Mouse (Mus musculus) testis, adult 2 months (tissue): ENCODE measurements around the gene Hspb9.

Experiments
- CTCF ChIP-seq: fragments of 200-500 bp; IDR thresholded peaks from 2 replicates; pipeline ENCODE4 v1.5.1; 2012; ENCODE audit warnings: low read depth, mild to moderate bottlenecking, inconsistent platforms, low read length, moderate library complexity; ENCODE audit not compliant: control insufficient read depth, insufficient read depth, insufficient replicate concordance
- POLR2A ChIP-seq: fragments of 200-500 bp; IDR thresholded peaks from 2 replicates; pipeline ENCODE4 v1.6.1; 2012; ENCODE audit warnings: low read depth, mild to moderate bottlenecking, inconsistent platforms, low read length, moderate library complexity; ENCODE audit not compliant: control insufficient read depth

DNA sequence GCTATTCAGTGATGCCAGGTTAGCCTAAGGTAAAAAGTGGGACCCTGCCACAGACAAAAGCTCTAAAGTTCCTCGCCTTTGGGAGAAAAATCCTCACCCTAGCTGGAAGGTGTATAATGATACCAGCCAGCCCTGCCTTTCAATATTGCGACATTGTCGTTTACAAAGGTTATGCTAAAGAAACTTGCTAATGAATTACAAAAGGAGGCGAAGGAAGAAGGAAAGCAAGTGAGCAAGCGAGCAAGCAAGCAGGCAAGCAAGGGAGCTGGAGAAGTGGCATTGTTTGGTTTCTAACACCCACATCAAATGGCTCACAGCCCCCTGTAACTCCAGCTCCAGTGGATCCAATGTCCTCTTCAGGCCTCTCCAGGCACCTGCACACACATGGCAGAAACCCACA, 31.1 kb upstream of the Hspb9 start:
- no peak for TF ChIP-seq CTCF
- TF ChIP-seq POLR2A = no peak
